Mouse (Mus musculus) layer of hippocampus, adult 9-10 months (tissue): ENCODE results near the gene Sart3.
"Not testable (repeated sequence)": the region's sequence is repeated elsewhere in the genome, so short reads cannot be mapped to it uniquely, and the experiment has no call there.

Experiments used
- DNase-seq: peaks from one replicate; pipeline ENCODE4 v3.0.0; 2022; ENCODE audit warnings: low spot score

Sart3 gene

GRCm38 (mm10) chr5:113772450-113772895, at the start of gene Sart3, which contains the start of gene Iscu:
Sart3 (minus strand) TSS chr5:113772510.
Iscu (plus strand) TSS chr5:113772748.
- peak; percentile 63 for DNase-seq

- no peak for DNase-seq
These were observed 46.3 kb upstream of the Sart3 start for GRCm38 (mm10) chr5:113818572-113818971.

- DNase-seq, result no peak
These were observed 43.4 kb upstream of the Sart3 start for GRCm38 (mm10) chr5:113815638-113816152.

GRCm38 (mm10) chr5:113815041-113815389, 42.7 kb upstream of the Sart3 start:
- DNase-seq, result no peak

GRCm38 (mm10) chr5:113814111-113815040, 42.1 kb upstream of the Sart3 start:
- no peak for DNase-seq

GRCm38 (mm10) chr5:113813608-113814007, 41.3 kb upstream of the Sart3 start:
- DNase-seq, result no peak

- DNase-seq, result no peak
These were observed 40.3 kb upstream of the Sart3 start for GRCm38 (mm10) chr5:113812638-113813037.

- DNase-seq, result not testable (repeated sequence)
These were observed 39.6 kb upstream of the Sart3 start for GRCm38 (mm10) chr5:113811824-113812420.

- no peak for DNase-seq
These were observed 37.8 kb upstream of the Sart3 start for GRCm38 (mm10) chr5:113810111-113810510.

- no peak for DNase-seq
These were observed 35.9 kb upstream of the Sart3 start for GRCm38 (mm10) chr5:113808177-113808576.

- DNase-seq, result no peak
These were observed 35.4 kb upstream of the Sart3 start for GRCm38 (mm10) chr5:113807712-113808111.

GRCm38 (mm10) chr5:113806414-113806813, 34.1 kb upstream of the Sart3 start:
- DNase-seq, result no peak

GRCm38 (mm10) chr5:113805301-113805700, 33.0 kb upstream of the Sart3 start:
- no peak for DNase-seq

GRCm38 (mm10) chr5:113804395-113804966, 32.2 kb upstream of the Sart3 start:
- DNase-seq, result no peak

GRCm38 (mm10) chr5:113800280-113800679, 28.0 kb upstream of the Sart3 start, which contains the start of gene Tmem119:
Tmem119 (minus strand) TSS chr5:113800516.
- DNase-seq, result no peak

GRCm38 (mm10) chr5:113799691-113800090, 27.4 kb upstream of the Sart3 start:
- DNase-seq, result no peak

GRCm38 (mm10) chr5:113798525-113798924, 26.2 kb upstream of the Sart3 start:
- no peak for DNase-seq

GRCm38 (mm10) chr5:113797149-113797882, 25.0 kb upstream of the Sart3 start:
- DNase-seq, result no peak

- DNase-seq, result no peak
These were observed 24.3 kb upstream of the Sart3 start for GRCm38 (mm10) chr5:113796401-113797148.

GRCm38 (mm10) chr5:113791197-113792095, 19.1 kb upstream of the Sart3 start:
- no peak for DNase-seq
